Mouse (Mus musculus) regulatory T cell (primary cell): ENCODE measurements around the gene Txndc9.
"Not testable (repeated sequence)": the region's sequence is repeated elsewhere in the genome, so short reads cannot be mapped to it uniquely, and the experiment has no call there.

ENCODE experiments used
- in situ Hi-C: fragments of 300-600 bp; cut with MboI, MseI; formaldehyde crosslinking; loops from one replicate; pipeline ENCODE4 v1.15.1; 2025; ENCODE audit warnings: high pct_unique_total_duplicates

The Txndc9 gene

GRCm38 (mm10) chr1:37977303-37977702, 20.4 kb downstream of the Txndc9 start:
- in situ Hi-C loops: no loop called here

- in situ Hi-C loops: not testable (repeated sequence)
Measured at GRCm38 (mm10) chr1:37976666-37977065, 21.0 kb downstream of the Txndc9 start.

- in situ Hi-C loops: no loop called here
Measured at GRCm38 (mm10) chr1:37971520-37971919, 26.2 kb downstream of the Txndc9 start.

- in situ Hi-C loops: no loop called here
Measured at GRCm38 (mm10) chr1:37968746-37969145, 28.9 kb downstream of the Txndc9 start.

GRCm38 (mm10) chr1:37965571-37965970, 32.1 kb downstream of the Txndc9 start:
- in situ Hi-C loops: no loop called here

GRCm38 (mm10) chr1:37959486-37959885, 38.2 kb downstream of the Txndc9 start:
- in situ Hi-C loops: no loop called here

- in situ Hi-C loops: no loop called here
Measured at GRCm38 (mm10) chr1:37958516-37958915, 39.2 kb downstream of the Txndc9 start.

GRCm38 (mm10) chr1:37957659-37958058, 40.0 kb downstream of the Txndc9 start, which contains the start of gene Lyg1:
Lyg1 (minus strand) TSS chr1:37957759.
- in situ Hi-C loops: no loop called here

GRCm38 (mm10) chr1:37956690-37957431, 40.8 kb downstream of the Txndc9 start:
- in situ Hi-C loops: no loop called here

GRCm38 (mm10) chr1:37955251-37955650, 42.4 kb downstream of the Txndc9 start:
- in situ Hi-C loops: no loop called here

GRCm38 (mm10) chr1:37954786-37955185, 42.9 kb downstream of the Txndc9 start:
- in situ Hi-C loops: no loop called here

GRCm38 (mm10) chr1:37948906-37949305, 48.8 kb downstream of the Txndc9 start:
- in situ Hi-C loops: no loop called here
